Mouse (Mus musculus): ENCODE data around the gene Adgrl4.
A peak's percentile ranks its signal among the peaks of the same experiment; 100 is the strongest.

The Adgrl4 gene

GRCm38 (mm10) chr3:151437693-151438092 lies at the start of gene Adgrl4:
Gene Adgrl4, plus strand, starts transcription at chr3:151437887.
- peak; percentile 73 for DNase-seq

- DNase-seq = no peak
Measured at GRCm38 (mm10) chr3:151390912-151391311, 46.8 kb upstream of the Adgrl4 start.

DNA sequence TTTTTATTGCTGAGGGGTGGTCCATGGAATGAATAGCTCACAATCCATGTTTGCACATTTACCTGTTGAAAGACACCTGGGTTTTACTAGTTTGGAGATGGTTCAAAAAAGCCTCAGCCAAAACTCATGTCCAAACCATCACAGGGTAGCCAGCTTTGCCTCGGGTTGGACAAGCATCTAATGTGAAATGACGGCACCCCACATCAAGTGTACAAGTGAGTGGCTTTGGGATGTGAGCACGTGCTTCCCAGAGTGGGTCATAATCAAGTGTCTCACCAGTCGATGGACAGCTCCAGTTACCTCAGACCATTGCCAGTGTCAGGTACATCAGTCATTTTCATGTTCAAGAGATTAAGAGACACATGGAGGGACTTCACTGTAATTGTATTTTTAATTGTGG lies 44.8 kb upstream of the Adgrl4 start:
- no peak for DNase-seq

- no peak for DNase-seq
Measured at GRCm38 (mm10) chr3:151393330-151393729, 44.4 kb upstream of the Adgrl4 start.

DNA sequence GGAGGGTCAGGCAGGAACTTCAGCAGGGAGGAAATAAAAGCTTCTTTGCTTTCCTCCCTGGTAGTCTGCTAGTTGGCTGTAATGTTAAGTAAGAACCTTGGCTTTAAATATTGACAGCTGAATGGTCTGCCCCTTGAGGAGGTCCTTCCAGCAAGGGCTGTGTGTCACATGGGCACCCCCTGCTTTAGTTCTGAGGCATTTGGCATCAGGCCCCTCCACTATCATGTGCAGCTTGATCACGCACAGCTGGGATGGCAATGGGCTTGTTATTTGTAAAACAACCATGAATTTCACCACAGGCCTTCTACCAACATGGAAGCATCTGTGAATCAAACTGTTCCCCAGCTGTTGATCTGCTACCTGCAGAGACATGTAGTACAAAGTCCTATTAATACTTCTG lies 38.4 kb upstream of the Adgrl4 start:
- no peak for DNase-seq

GRCm38 (mm10) chr3:151411031-151411430 lies 26.7 kb upstream of the Adgrl4 start:
- DNase-seq = no peak

DNA sequence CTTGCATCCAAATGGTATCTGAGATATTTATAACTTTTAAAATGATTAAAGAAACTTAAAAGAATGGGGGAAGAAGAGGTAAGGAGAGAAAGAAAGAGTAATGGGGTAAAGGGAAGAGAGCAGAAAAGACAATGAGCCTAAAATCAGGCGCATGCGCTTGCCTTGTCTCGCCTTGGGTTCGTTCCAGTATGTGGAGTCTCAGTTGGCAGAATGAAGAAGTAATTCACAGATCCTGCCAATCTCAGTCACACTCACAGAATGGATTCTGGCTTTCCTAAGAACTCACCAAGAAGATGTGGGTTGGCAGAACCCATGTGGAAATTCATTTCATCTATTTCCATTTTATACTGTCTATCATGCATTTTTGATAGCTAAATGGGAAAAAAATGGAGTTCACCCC lies 26.2 kb upstream of the Adgrl4 start:
- DNase-seq = no peak

- no peak for DNase-seq
Measured at GRCm38 (mm10) chr3:151416931-151417330, 20.8 kb upstream of the Adgrl4 start.

- no peak for DNase-seq
Measured at GRCm38 (mm10) chr3:151417688-151418572, 19.8 kb upstream of the Adgrl4 start.

GRCm38 (mm10) chr3:151424326-151425207 lies 13.1 kb upstream of the Adgrl4 start:
- DNase-seq = no peak

DNA sequence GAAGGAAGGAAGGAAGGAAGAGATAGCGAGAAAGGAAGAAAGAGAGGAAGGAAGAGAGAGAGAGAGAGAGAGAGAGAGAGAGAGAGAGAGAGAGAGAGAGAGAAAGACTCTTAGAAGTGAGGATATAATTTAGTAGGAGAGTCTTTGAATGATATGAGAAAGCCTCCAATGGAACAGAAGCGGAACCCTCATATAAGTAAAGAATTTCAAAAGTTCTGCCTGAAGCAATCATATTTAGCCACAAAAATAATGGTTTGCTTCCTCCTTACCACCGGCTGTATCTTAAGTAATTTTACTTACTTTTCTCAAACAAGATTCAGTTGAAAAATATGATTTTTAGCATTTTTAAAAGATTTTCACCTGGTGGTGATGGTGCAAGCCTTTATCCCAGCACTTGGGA lies 7.6 kb upstream of the Adgrl4 start:
- no peak for DNase-seq

- DNase-seq = no peak
Measured at GRCm38 (mm10) chr3:151431507-151431906, 6.2 kb upstream of the Adgrl4 start.

DNA sequence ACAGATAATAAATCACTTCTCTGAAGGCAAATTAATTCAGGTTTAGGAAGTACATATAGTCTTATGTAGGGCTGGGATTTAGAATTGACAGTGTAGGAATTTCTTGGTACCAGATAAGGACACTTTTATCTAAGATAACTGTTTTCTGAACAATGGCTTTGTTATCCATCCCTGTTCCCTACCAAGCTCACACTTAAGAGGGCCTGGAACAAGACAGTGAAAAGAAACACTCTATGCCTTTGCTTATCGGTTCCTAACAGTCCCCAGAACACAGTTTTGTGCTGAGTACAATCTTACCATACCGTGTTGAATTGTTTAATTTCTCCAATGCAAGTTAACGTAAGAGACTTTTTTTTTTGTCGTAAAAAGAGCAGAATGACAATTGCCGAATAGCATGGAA lies 677 bp downstream of the Adgrl4 start:
- DNase-seq = no peak

GRCm38 (mm10) chr3:151439976-151440375 lies 2.3 kb downstream of the Adgrl4 start:
- DNase-seq = no peak

DNA sequence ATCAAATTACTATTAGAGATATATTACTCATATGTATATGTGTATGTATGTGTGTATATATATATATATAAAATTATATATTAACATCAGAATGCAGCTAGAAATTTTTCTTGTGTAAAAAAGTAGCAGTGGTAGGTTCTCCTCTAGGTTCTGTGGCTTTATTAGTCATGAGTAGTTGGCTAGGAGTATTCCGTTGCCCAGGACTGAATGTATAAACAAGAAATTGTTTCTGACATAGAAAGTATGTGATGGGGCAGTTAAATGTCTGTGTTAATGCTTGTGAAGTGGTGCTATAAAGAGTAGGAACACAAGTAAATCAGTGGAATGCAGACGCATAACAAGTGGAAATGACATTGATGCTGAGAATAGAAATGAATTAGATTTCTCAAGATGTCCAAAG lies 4.3 kb downstream of the Adgrl4 start:
- DNase-seq = no peak

DNA sequence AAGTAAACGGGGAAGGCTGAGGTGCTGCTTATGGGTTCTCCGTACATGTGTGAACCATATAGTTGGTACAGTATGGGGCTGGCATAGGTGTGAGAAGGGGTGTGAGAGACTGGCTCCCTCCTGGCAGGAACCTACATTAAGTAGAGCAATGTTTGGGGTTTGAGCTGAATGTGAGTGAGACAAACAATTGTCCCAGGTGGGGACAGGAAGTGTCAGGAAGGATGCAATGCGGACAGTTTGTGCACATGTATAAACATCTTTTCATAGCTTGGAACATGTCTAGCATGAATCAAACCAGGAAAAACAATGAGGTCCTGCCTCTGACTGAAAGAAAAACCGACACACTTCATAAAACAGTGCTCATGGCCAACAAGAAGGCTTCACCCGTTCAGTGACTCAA lies 5.8 kb downstream of the Adgrl4 start:
- DNase-seq = no peak

GRCm38 (mm10) chr3:151444284-151444683 lies 6.6 kb downstream of the Adgrl4 start:
- no peak for DNase-seq

- peak; percentile 22 for DNase-seq
Measured at GRCm38 (mm10) chr3:151445936-151446335, 8.2 kb downstream of the Adgrl4 start.

- DNase-seq = peak; percentile 11
Measured at GRCm38 (mm10) chr3:151454985-151455701, 17.5 kb downstream of the Adgrl4 start.

DNA sequence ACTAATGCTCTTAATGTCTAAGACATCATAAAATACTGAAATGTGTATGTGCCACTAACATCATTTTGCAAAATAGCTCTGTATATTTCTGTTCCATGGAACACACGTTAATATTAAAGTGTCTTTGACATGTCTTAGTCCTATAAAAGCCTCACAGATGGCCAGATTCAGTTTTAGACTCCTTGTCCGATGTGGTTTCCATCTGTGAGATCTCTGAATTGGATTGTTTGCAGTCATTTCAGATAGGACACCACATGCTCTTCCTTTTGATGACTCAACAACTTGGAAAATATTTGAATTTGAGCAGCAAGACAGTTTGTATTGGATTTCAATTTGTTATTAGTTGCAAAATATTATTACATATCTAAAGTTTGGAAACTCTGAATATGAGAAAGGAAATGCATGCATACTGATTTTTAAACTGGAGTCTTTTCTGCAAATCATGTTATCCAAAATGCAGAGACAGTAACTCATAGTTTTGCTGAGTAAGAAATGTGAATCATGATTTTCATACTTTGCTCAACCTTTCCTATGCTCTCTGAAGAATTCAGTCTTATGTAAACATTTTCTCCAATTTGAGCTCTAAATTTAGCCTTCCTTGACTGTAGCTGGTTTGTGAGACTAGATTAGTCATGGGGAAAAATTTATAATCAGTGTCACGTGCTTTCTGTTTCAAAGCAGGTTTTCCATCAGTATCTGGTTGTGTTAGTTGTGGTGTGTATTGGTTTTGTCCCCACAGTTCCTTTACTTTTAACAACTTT lies 21.9 kb downstream of the Adgrl4 start:
- DNase-seq = no peak

GRCm38 (mm10) chr3:151465215-151465614 lies 27.5 kb downstream of the Adgrl4 start:
- DNase-seq = no peak

GRCm38 (mm10) chr3:151488853-151489252 lies 51.2 kb downstream of the Adgrl4 start:
- no peak for DNase-seq
